Comparison of ENCODE assay signal across 30 mouse cellular contexts in the genomic region with DNA sequence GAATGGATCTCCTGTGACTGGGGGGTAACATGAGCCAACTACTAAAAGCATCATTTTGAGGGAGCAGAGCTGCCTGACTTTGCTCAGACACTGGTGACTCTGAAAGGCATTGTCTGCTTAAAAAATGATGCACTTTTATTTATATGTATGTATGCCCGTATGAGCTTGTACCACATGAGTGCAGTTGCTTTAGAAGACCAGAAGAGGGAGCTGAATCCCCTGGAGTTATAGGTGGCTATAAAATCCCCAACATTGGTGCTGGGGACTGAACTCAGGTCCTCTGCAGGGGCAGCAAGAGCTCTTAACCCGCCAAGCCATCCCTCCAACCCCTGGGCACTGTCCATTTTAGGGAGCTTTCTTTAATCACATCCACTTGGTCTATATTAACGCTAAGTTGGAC. TPM values are rescaled to one million over a fixed set of nuclear protein-coding genes. Genes with fewer than 3 reads are reported as not detected.
DNase-seq lines count a peak whose midpoint lies in the region; ATAC-seq and TF ChIP-seq lines count a peak whose summit lies in the region.
"Had no signal": no experiment of that assay in that cellular context is flagged by ENCODE, and none has a peak within 500 bp of the region (broad histone marks: within the 10 kb centered on the region; RNA-seq: fewer than 3 reads in every experiment).

No protein-coding gene starts in this region.

- H3K27me3 ChIP-seq in intestine, postnatal 0 days (replicated peaks; ENCODE audit: control insufficient read depth, insufficient read depth, low read length) = no peaks in the 10 kb centered on the region
- no peaks in the 10 kb centered on the region for H3K27me3 ChIP-seq in intestine, embryonic 15.5 days (replicated peaks)
- peaks cover 3% of the 10 kb centered on the region for H3K27me3 ChIP-seq in Patski
- H3K27me3 ChIP-seq in stomach, postnatal 0 days (ENCODE audit: control insufficient read depth, insufficient read depth, low read length) = no peaks in the 10 kb centered on the region
- H3K27me3 ChIP-seq: embryonic facial prominence, embryonic 13.5 days; hindbrain, embryonic 15.5 days; limb, embryonic 12.5 days; liver, embryonic 13.5 days; neural tube, embryonic 12.5 days had no signal

- no peak overlapping the region for H3K4me2 ChIP-seq in intestine, postnatal 0 days (replicated peaks; ENCODE audit: low read depth)
- H3K4me2 ChIP-seq in intestine, embryonic 15.5 days (replicated peaks) = no peak overlapping the region
- no peak overlapping the region for H3K4me2 ChIP-seq in stomach, postnatal 0 days (replicated peaks; ENCODE audit: low read depth)
- H3K4me2 ChIP-seq: embryonic facial prominence, embryonic 13.5 days; hindbrain, embryonic 15.5 days; kidney, embryonic 15.5 days; limb, embryonic 12.5 days; liver, embryonic 13.5 days; neural tube, embryonic 12.5 days had no signal

- no peak for ATAC-seq in intestine, postnatal 0 days
- no peak for ATAC-seq in intestine, embryonic 15.5 days
- ATAC-seq in Patski = no peak
- no peak for ATAC-seq in stomach, postnatal 0 days (ENCODE audit: low FRiP score, low TSS enrichment)
- ATAC-seq: forebrain, embryonic 14.5 days had no signal

- H3K4me1 ChIP-seq in intestine, postnatal 0 days (replicated peaks; ENCODE audit: control insufficient read depth, insufficient read depth, low read length) = 0 out of 2 replicates have a peak, but pooled peaks cover 2% of the 10 kb centered on the region
- no peaks in the 10 kb centered on the region; the same call in 1 of the 2 replicates for H3K4me1 ChIP-seq in intestine, embryonic 15.5 days (replicated peaks)
- no peaks in the 10 kb centered on the region for H3K4me1 ChIP-seq in stomach, postnatal 0 days (replicated peaks; ENCODE audit: control insufficient read depth, insufficient read depth)
- H3K4me1 ChIP-seq: embryonic facial prominence, embryonic 13.5 days; limb, embryonic 12.5 days; liver, embryonic 13.5 days; neural tube, embryonic 12.5 days had no signal

- peak; percentile 17 for DNase-seq in thymus, postnatal 0 days (ENCODE audit: low spot score)
- no peak for DNase-seq in thymus, postnatal 36 days
- DNase-seq in Patski (ENCODE audit: low read depth, low spot score) = no peak
- no peak for DNase-seq in stomach, postnatal 0 days (ENCODE audit: low spot score)
- DNase-seq in Muller cell, postnatal 12 days (ENCODE audit: inconsistent ontology term) = no peak
- no peak for DNase-seq in ovary, postnatal 36 days (ENCODE audit: low spot score)
- DNase-seq: adrenal gland, postnatal 14 days; B cell, adult 2 months; cerebellum, adult 8-10 months; cerebellum, postnatal 36 days; embryo, embryonic 11 days; gastrocnemius, postnatal 10 days; heart, adult 18-20 months; heart, postnatal 36 days; kidney, adult 11 months; liver, embryonic 13.5 days; lung, postnatal 4 days; midbrain, embryonic 14.5 days; retina, postnatal 1 day; right cerebral cortex, postnatal 4 days; thymus, adult 18-20 months had no signal

- no peaks in the 10 kb centered on the region for H3K36me3 ChIP-seq in intestine, postnatal 0 days (ENCODE audit: control insufficient read depth, insufficient read depth)
- no peaks in the 10 kb centered on the region for H3K36me3 ChIP-seq in intestine, embryonic 15.5 days
- H3K36me3 ChIP-seq in stomach, postnatal 0 days (ENCODE audit: control insufficient read depth, insufficient read depth, low read length) = no peaks in the 10 kb centered on the region
- H3K36me3 ChIP-seq: embryonic facial prominence, embryonic 13.5 days; hindbrain, embryonic 15.5 days; kidney, embryonic 15.5 days; limb, embryonic 12.5 days; liver, embryonic 13.5 days; neural tube, embryonic 12.5 days had no signal

- no peak overlapping the region for H3K9ac ChIP-seq in intestine, postnatal 0 days (ENCODE audit: low read depth, low read length)
- H3K9ac ChIP-seq in intestine, embryonic 15.5 days = no peak overlapping the region
- H3K9ac ChIP-seq in stomach, postnatal 0 days (ENCODE audit: low read length) = no peak overlapping the region
- H3K9ac ChIP-seq: embryonic facial prominence, embryonic 13.5 days; hindbrain, embryonic 15.5 days; kidney, embryonic 15.5 days; limb, embryonic 12.5 days; liver, embryonic 13.5 days; neural tube, embryonic 12.5 days had no signal

- no peaks in the 10 kb centered on the region for H3K9me3 ChIP-seq in intestine, postnatal 0 days (ENCODE audit: control insufficient read depth)
- no peaks in the 10 kb centered on the region for H3K9me3 ChIP-seq in intestine, embryonic 15.5 days
- H3K9me3 ChIP-seq in stomach, postnatal 0 days (ENCODE audit: control insufficient read depth, low read length) = no peaks in the 10 kb centered on the region
- H3K9me3 ChIP-seq: embryonic facial prominence, embryonic 13.5 days; hindbrain, embryonic 15.5 days; kidney, embryonic 15.5 days; limb, embryonic 12.5 days; liver, embryonic 13.5 days; neural tube, embryonic 12.5 days had no signal

- CTCF ChIA-PET in Patski (lab: Charles Lee) = interaction anchor here (1.2 to 2.3 kb wide), 5 partner anchors 11 to 155 kb away, joined by 3 to 10 read pairs (median 3); no protein-coding TSS in a partner anchor

- H3K27ac ChIP-seq in intestine, postnatal 0 days (ENCODE audit: low read depth, low read length) = no peak overlapping the region
- no peak overlapping the region for H3K27ac ChIP-seq in intestine, embryonic 15.5 days
- H3K27ac ChIP-seq in stomach, postnatal 0 days (replicated peaks) = no peak overlapping the region
- H3K27ac ChIP-seq: embryonic facial prominence, embryonic 13.5 days; hindbrain, embryonic 15.5 days; kidney, embryonic 15.5 days; limb, embryonic 12.5 days; liver, embryonic 13.5 days; neural tube, embryonic 12.5 days had no signal

- H3K4me3 ChIP-seq in intestine, postnatal 0 days (ENCODE audit: low read depth, low read length) = no peak overlapping the region
- H3K4me3 ChIP-seq in intestine, embryonic 15.5 days (replicated peaks) = no peak overlapping the region
- no peak overlapping the region for H3K4me3 ChIP-seq in stomach, postnatal 0 days (ENCODE audit: low read depth, low read length)
- H3K4me3 ChIP-seq: embryonic facial prominence, embryonic 13.5 days; erythroblast, embryonic 14.5 days; hindbrain, embryonic 15.5 days; kidney, embryonic 15.5 days; limb, embryonic 12.5 days; liver, embryonic 13.5 days; neural tube, embryonic 12.5 days had no signal

- in situ Hi-C loops in Patski (cut with MboI; ENCODE audit: low pct_unique_long_range_greater_than_20kb) = loop anchor here (5.0 to 25.0 kb wide), 2 partner anchors 248 to 398 kb away; no protein-coding TSS in a partner anchor

- no peak for TF ChIP-seq EP300 in stomach, postnatal 0 days (optimal IDR thresholded peaks at IDR 0.05)

- POLR2A ChIA-PET in Patski (lab: Charles Lee) = no interaction called here

- WGBS in intestine, postnatal 0 days = 91% methylated on average over 3 of the region's 3 CpGs
- 92% methylated on average over 3 of the region's 3 CpGs for WGBS in intestine, embryonic 15.5 days
- 91% methylated on average over 3 of the region's 3 CpGs for WGBS in stomach, postnatal 0 days

- TF ChIP-seq CTCF in intestine, postnatal 0 days (IDR thresholded peaks at IDR 0.05; ENCODE audit: low read depth) = peak; percentile 26; the same call in 1 of the 2 replicates
- peak; percentile 42 for TF ChIP-seq CTCF in Patski (IDR thresholded peaks at IDR 0.05)
- TF ChIP-seq CTCF in stomach, postnatal 0 days (IDR thresholded peaks at IDR 0.05; ENCODE audit: low read depth) = 0 out of 2 replicates have a peak, but pooled peaks have one; percentile 28

RNA-seq across cellular contexts. Expression of a gene that starts 21.5 kb away (rescaled TPM):
- polyA plus RNA-seq in intestine, postnatal 0 days (2015; fragmentation: Nextera tagmentation; extraction: Ambion mirVana) = 22.7 and 24.1 TPM in 2 replicates
- polyA plus RNA-seq in intestine, embryonic 15.5 days (2015; fragmentation: Nextera tagmentation; extraction: Ambion mirVana) = 37.6 and 41.5 TPM in 2 replicates
- 5.2 and 7.5 TPM in 2 replicates for polyA plus RNA-seq in thymus, postnatal 0 days (2015; fragmentation: Nextera tagmentation; extraction: Ambion mirVana)
- 26.8 TPM for polyA plus RNA-seq in Patski (2021)
- 19.1 TPM in 2 replicates for polyA plus RNA-seq in stomach, postnatal 0 days (2015; fragmentation: Nextera tagmentation; extraction: Ambion mirVana)
